Mouse (Mus musculus) limb, embryonic 12.5 days (tissue): ENCODE results near the gene Zc3h15. TPM values are rescaled to one million over a fixed set of nuclear protein-coding genes. Genes with fewer than 3 reads are reported as not detected.

ENCODE experiments used
- polyA plus RNA-seq: library from polyadenylated mRNA; unstranded; fragments of >200 nt; fragmentation: Nextera tagmentation; extraction: Ambion mirVana; gene quantifications from 2 replicates; pipeline ENCODE4 v1.2.1, GENCODE M21; 2016

Gene Zc3h15
- polyA plus RNA-seq, 1 experiment from 2014 or later: 176 TPM

Other genes with a start within 250 kb of the Zc3h15 start
- gene Itgav, start 80.0 kb downstream of the Zc3h15 start, polyA plus RNA-seq: 74.0 and 78.7 TPM in 2 replicates
- 18.3 TPM in 2 replicates for gene Fam171b, start 168.2 kb downstream of the Zc3h15 start, polyA plus RNA-seq